Mouse (Mus musculus) liver, adult 10 weeks (tissue): ENCODE data around the gene 2700049A03Rik. TPM values are rescaled to one million over a fixed set of nuclear protein-coding genes. Genes with fewer than 3 reads are reported as not detected.

Experiments
- polyA plus RNA-seq: library from polyadenylated mRNA; stranded (reverse); fragments of 350-450 nt; fragmentation: Illumina TruSeq; extraction: RNeasy Lipid Tissue Mini Kit (QIAGEN cat#74804); gene quantifications from one replicate; pipeline ENCODE4 v1.2.3, GENCODE M21; 2014; ENCODE audit warnings: low read depth, low replicate concordance

2700049A03Rik gene
- 1.1 TPM for polyA plus RNA-seq

GRCm38 (mm10) chr12:71136130-71136973 lies at the start of gene 2700049A03Rik, which contains the start of gene Timm9:
Gene 2700049A03Rik (plus strand): TSS chr12:71136848.
Gene Timm9 (minus strand): TSS chr12:71136684.

GRCm38 (mm10) chr12:71111331-71111730 lies 25.3 kb upstream of the 2700049A03Rik start, which contains the start of gene Tomm20l:
Gene Tomm20l (plus strand): TSS chr12:71111428.

Other genes starting within 250 kb of the 2700049A03Rik start
- 107 TPM for gene Actr10, start 199.0 kb upstream of the 2700049A03Rik start, polyA plus RNA-seq
- gene Psma3, start 162.2 kb upstream of the 2700049A03Rik start, polyA plus RNA-seq = 715 TPM
- 12.0 TPM for gene Arid4a, start 120.9 kb upstream of the 2700049A03Rik start, polyA plus RNA-seq
- gene Tomm20l, start 25.4 kb upstream of the 2700049A03Rik start, polyA plus RNA-seq = not detected
- 49.3 TPM for gene Timm9, start 164 bp upstream of the 2700049A03Rik start, polyA plus RNA-seq
- 1.3 TPM for gene Dact1, start 173.0 kb downstream of the 2700049A03Rik start, polyA plus RNA-seq